Mouse (Mus musculus) layer of hippocampus, adult 2 months (tissue): ENCODE results near the gene Mipol1. TPM values are rescaled to one million over a fixed set of nuclear protein-coding genes. Genes with fewer than 3 reads are reported as not detected.
A peak's percentile ranks its signal among the peaks of the same experiment; 100 is the strongest.

Source experiments
- DNase-seq, 2 experiments: peaks; one replicate each; pipeline ENCODE4 v3.0.0; 2022; ENCODE audit warnings: low spot score in 2 of 2
- H3K27ac ChIP-seq: fragments of 200-600 bp; 2 replicates; pipeline ENCODE4 v1.8.1; 2022
- H3K4me3 ChIP-seq: fragments of 200-600 bp; 2 replicates; pipeline ENCODE4 v1.8.1; 2022; ENCODE audit warnings: mild to moderate bottlenecking
- CTCF ChIP-seq: fragments of 200-600 bp; conservative IDR thresholded peaks from 2 replicates; pipeline ENCODE4 v1.8.1; 2022; ENCODE audit warnings: antibody characterized with exemption, mild to moderate bottlenecking, moderate library complexity
- total RNA-seq, 2 experiments: library from RNA; stranded (reverse); gene quantifications; 2 replicates each; pipeline ENCODE4 v1.2.3; 2021

The Mipol1 gene
- total RNA-seq, 2 experiments from 2014 or later, result 6.3 to 7.6 TPM

- TF ChIP-seq CTCF, result peak; percentile 49
- no peak overlapping the region for H3K27ac ChIP-seq
- H3K4me3 ChIP-seq, result no peak overlapping the region
- no peak for DNase-seq
These were observed 311.9 kb downstream of the Mipol1 start for GRCm38 (mm10) chr12:57541931-57542745.

- Histone ChIP-seq H3K27ac (no peak overlapping the region), H3K4me3 (no peak overlapping the region)
- no peak for DNase-seq
- no peak for TF ChIP-seq CTCF
These were observed 312.8 kb downstream of the Mipol1 start for GRCm38 (mm10) chr12:57542746-57543626.

GRCm38 (mm10) chr12:57543627-57543991 is 313.4 kb downstream of the Mipol1 start:
- no peak for TF ChIP-seq CTCF
- Histone ChIP-seq H3K27ac (no peak overlapping the region), H3K4me3 (no peak overlapping the region)
- no peak for DNase-seq

GRCm38 (mm10) chr12:57544641-57545370 is 314.6 kb downstream of the Mipol1 start:
- Histone ChIP-seq H3K27ac (no peak overlapping the region), H3K4me3 (peak overlapping the region; percentile 34; the same call in 1 of the 2 replicates)
- TF ChIP-seq CTCF, result peak; percentile 70
- DNase-seq, result no peak

DNA sequence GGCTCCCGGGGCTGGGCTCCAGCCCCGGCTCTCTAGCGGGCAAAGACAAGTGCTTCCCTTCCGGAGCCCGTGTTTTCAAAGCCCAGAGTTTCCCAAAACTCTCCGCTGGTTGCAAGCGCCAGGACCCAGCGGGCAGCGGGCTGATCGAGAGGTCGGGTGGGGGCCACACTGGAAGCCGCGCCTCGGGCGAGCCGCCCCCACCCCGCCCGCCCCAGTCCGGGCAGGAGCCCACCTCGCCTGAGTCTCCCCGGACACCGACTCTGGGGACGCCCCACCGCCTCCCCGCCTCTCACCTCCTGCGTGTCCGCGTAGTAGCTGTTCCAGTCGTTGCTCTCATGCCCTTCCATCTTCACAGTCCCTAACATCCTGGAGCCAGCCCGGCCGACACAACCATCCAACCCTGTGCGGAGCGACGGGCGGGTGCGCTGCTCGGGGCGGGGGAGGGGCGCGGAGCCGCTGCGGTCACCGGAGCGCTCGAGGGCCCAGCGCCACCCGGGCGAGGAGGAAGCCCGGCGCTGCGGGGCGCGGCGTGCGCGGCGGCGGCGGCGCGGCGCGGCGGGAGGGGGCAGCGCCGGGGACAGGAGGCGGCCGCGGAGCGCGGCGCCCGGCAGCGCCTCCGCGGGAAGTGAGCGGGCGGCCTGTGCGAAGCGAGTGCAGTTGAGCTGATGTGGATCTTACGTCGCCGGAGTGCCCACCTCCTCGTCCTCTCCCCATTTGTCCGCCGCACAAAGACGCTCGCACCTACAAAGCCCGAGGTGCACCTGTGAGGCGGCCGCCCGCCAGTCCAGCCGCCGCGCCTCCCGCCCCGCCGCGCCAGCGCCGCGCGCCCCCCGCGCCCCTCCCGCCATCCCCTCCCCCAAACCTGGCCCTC is 315.4 kb downstream of the Mipol1 start:
- no peak for DNase-seq
- peak overlapping the region; percentile 34; the same call in 1 of the 2 replicates for H3K4me3 ChIP-seq
- TF ChIP-seq CTCF, result no peak
- H3K27ac ChIP-seq, result no peak overlapping the region

Other genes starting within 250 kb of the Mipol1 start
- 1 to 10 TPM in 1 of 2 experiments, under 1 TPM in 1; 0.42 to 2.0 TPM for gene Slc25a21, start 33.0 kb upstream of the Mipol1 start, total RNA-seq
- gene Prps1l3, start within 50 bp of the Mipol1 start, total RNA-seq, result 10 to 100 TPM; 16.5 to 19.4 TPM